Comparison of ENCODE assay signal across 9 mouse cellular contexts in the genomic region with DNA sequence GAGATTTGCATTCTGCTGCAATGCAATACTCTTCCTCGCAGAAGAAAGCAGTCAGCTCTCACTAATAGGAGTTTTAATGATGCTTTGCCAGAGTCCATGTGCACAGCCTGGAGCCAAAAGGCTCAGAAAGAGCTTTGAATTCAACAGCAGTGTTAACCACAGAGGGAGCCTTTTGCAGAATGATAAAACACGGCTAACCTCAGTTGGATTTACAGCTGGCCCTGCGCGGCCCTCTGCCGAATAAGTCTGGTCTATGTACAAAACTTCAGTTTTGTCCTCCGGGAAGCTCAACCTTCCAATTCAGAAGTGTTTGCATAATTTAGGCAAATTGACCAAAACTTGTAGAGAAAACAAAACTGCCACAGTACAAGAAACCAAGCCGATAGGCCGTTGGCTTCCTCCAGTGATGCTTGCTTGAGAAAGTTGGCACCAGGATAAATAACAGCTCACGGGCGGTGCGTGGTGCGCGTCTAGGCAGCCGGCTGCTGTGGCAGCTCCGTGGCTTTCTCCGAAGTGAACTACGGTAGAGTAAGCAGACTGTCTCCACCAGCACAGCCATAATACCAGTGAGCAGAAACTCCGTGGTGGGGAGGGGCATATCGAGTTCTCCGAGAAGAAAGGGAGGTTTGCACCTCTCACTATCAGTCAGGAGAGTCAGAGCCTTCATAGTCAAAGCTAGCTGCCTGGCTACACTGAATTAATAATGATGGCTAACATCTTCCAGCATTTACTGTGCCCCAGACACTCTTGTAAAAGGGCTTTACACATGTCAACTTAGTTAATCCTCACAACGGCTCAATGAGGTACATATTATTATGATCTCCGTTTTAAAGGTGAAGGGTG. TPM values are rescaled to one million over a fixed set of nuclear protein-coding genes. Genes with fewer than 3 reads are reported as not detected.
DNase-seq lines count a peak whose midpoint lies in the region; ATAC-seq and TF ChIP-seq lines count a peak whose summit lies in the region.
"Had no signal": no experiment of that assay in that cellular context is flagged by ENCODE, and none has a peak within 500 bp of the region (broad histone marks: within the 10 kb centered on the region; RNA-seq: fewer than 3 reads in every experiment).

No protein-coding gene starts in this region.

- TF ChIP-seq RAD21 in CH12.LX (IDR thresholded peaks at IDR 0.05; ENCODE audit: low read depth, low read length): no peak

- DNase-seq in adrenal gland, postnatal 14 days: peak; percentile 48
- DNase-seq in adrenal gland, adult 18-20 months (ENCODE audit: low spot score in 2 of 2): no peak
- DNase-seq in CH12.LX (ENCODE audit: extremely low read depth): no peak
- DNase-seq in lung, postnatal 10 days: peak; percentile 20
- DNase-seq in right cerebral cortex, postnatal 4 days: peak; percentile 44
- DNase-seq in thymus, adult 18-20 months: no peak

- peaks cover 4 to 20% of the 10 kb centered on the region in 2 experiments for H3K4me1 ChIP-seq in CH12.LX (ENCODE audit: control insufficient read depth in 1 of 2, insufficient read depth in 2 of 2)
- H3K4me1 ChIP-seq in forebrain, embryonic 13.5 days: peaks cover 49% of the 10 kb centered on the region
- peaks cover 25% of the 10 kb centered on the region for H3K4me1 ChIP-seq in intestine, embryonic 16.5 days (ENCODE audit: control insufficient read depth, insufficient read depth, low read length)

- ATAC-seq in forebrain, embryonic 13.5 days: peak; percentile 71
- ATAC-seq in intestine, embryonic 16.5 days: no peak

- H3K27ac ChIP-seq in CH12.LX (ENCODE audit: insufficient read depth, low read depth): peak overlapping the region; percentile 57
- H3K27ac ChIP-seq in forebrain, embryonic 13.5 days: peak overlapping the region; percentile 95
- 0 out of 2 replicates have a peak overlapping the region, but pooled peaks have one; percentile 33 for H3K27ac ChIP-seq in intestine, embryonic 16.5 days (ENCODE audit: low read length)

- no peaks in the 10 kb centered on the region for H3K36me3 ChIP-seq in CH12.LX (replicated peaks in 1 of 2; ENCODE audit: control insufficient read depth in 1 of 2, insufficient read depth in 1 of 2, low read length in 1 of 2)
- no peaks in the 10 kb centered on the region for H3K36me3 ChIP-seq in forebrain, embryonic 13.5 days (ENCODE audit: poor library complexity, severe bottlenecking)
- H3K36me3 ChIP-seq in intestine, embryonic 16.5 days (ENCODE audit: control insufficient read depth, insufficient read depth, low read length): no peaks in the 10 kb centered on the region

- no peaks in the 10 kb centered on the region for H3K79me2 ChIP-seq in CH12.LX (replicated peaks; ENCODE audit: control insufficient read depth, extremely low read depth, insufficient read depth, poor library complexity, severe bottlenecking)

- in situ Hi-C loops in CH12.LX (cut with MboI; ENCODE audit: low pct_ligation_motif_present, low pct_unique_long_range_greater_than_20kb, low sequenced_read_pairs): loop anchor here (10.0 to 25.0 kb wide), 5 partner anchors 145 to 818 kb away; no protein-coding TSS in a partner anchor

- H3K4me3 ChIP-seq in CH12.LX (replicated peaks in 1 of 3; ENCODE audit: low read depth in 2 of 3, low read length in 2 of 3, poor library complexity in 1 of 3): peak overlapping the region in 2 of 3 experiments; percentile 4 to 56
- peak overlapping the region; percentile 22 for H3K4me3 ChIP-seq in forebrain, embryonic 13.5 days
- H3K4me3 ChIP-seq in intestine, embryonic 16.5 days (ENCODE audit: low read length): peak overlapping the region; percentile 4; the same call in 1 of the 2 replicates
- H3K4me3 ChIP-seq: myocyte had no signal

- no peak for TF ChIP-seq EP300 in CH12.LX (IDR thresholded peaks at IDR 0.05; ENCODE audit: low read length)

- no peak for TF ChIP-seq CTCF in CH12.LX (conservative IDR thresholded peaks at IDR 0.05 in 1 of 2, IDR thresholded peaks at IDR 0.05 in 1 of 2; ENCODE audit: low read depth in 2 of 2, low read length in 2 of 2)

- H3K27me3 ChIP-seq in CH12.LX (replicated peaks): no peaks in the 10 kb centered on the region
- no peaks in the 10 kb centered on the region for H3K27me3 ChIP-seq in forebrain, embryonic 13.5 days
- H3K27me3 ChIP-seq in intestine, embryonic 16.5 days (replicated peaks; ENCODE audit: control insufficient read depth, insufficient read depth, low read length): no peaks in the 10 kb centered on the region

- TF ChIP-seq POLR2A in CH12.LX (IDR thresholded peaks at IDR 0.05; ENCODE audit: low read depth, low read length): 0 out of 2 replicates have a peak, but pooled peaks have one; percentile 22

- peak overlapping the region; percentile 96 for H3K4me2 ChIP-seq in CH12.LX (ENCODE audit: insufficient read depth, low read depth, poor library complexity, severe bottlenecking)
- peak overlapping the region; percentile 56 for H3K4me2 ChIP-seq in forebrain, embryonic 13.5 days
- peak overlapping the region; percentile 17 for H3K4me2 ChIP-seq in intestine, embryonic 16.5 days (ENCODE audit: low read depth, low read length)

- H3K9ac ChIP-seq in CH12.LX (ENCODE audit: insufficient read depth, low read depth): peak overlapping the region; percentile 52
- peak overlapping the region; percentile 41 for H3K9ac ChIP-seq in forebrain, embryonic 13.5 days
- peak overlapping the region; percentile 9; the same call in 1 of the 2 replicates for H3K9ac ChIP-seq in intestine, embryonic 16.5 days (ENCODE audit: low read depth, low read length)

- dilution Hi-C loops in CH12.LX (cut with MboI; ENCODE audit: extremely low pct_ligation_motif_present, extremely low pct_unique_long_range_greater_than_20kb, low sequenced_read_pairs): no loop called here

- 1% methylated on average over 22 of the region's 22 CpGs for WGBS in forebrain, embryonic 13.5 days
- 17% methylated on average over 22 of the region's 22 CpGs for WGBS in intestine, embryonic 16.5 days

- no peaks in the 10 kb centered on the region for H3K9me3 ChIP-seq in CH12.LX (replicated peaks; ENCODE audit: low read length)
- H3K9me3 ChIP-seq in forebrain, embryonic 13.5 days (replicated peaks): no peaks in the 10 kb centered on the region
- no peaks in the 10 kb centered on the region for H3K9me3 ChIP-seq in intestine, embryonic 16.5 days (ENCODE audit: control insufficient read depth, low read length)

TF ChIP-seq in CH12.LX, 34 proteins besides CTCF, POLR2A, EP300 and RAD21:
- TF ChIP-seq ZKSCAN1 (IDR thresholded peaks at IDR 0.05; ENCODE audit: borderline replicate concordance, low read depth, low read length) (no peak), IRF4 (IDR thresholded peaks at IDR 0.05; ENCODE audit: low read depth, low read length) (0 out of 2 replicates have a peak, but pooled peaks have one; percentile 12), TBP (conservative IDR thresholded peaks at IDR 0.05; ENCODE audit: low read depth, low read length) (0 out of 2 replicates have a peak, but pooled peaks have one; percentile 10)

RNA-seq across cellular contexts. Expression of a gene that starts 3.2 kb away (rescaled TPM):
- total RNA-seq in adrenal gland, postnatal 14 days (2021): 5.3 and 5.7 TPM in 2 replicates
- total RNA-seq in adrenal gland, adult 18-20 months (2021): 1 to 10 TPM in 1 of 2 experiments, under 1 TPM in 1; 0.80 to 1.1 TPM
- total RNA-seq in CH12.LX (2012; rRNA removed): 0.04 TPM in 2 replicates
- 0.07 and 0.11 TPM in 2 replicates for total RNA-seq in CH12.LX (2014; rRNA removed)
- 0.07 TPM in 1 of 2 replicates, not detected in the other for polyA plus RNA-seq in CH12.LX (2012; ENCODE audit: insufficient read length, low read depth)
- polyA plus RNA-seq in forebrain, embryonic 13.5 days (2015; fragmentation: Nextera tagmentation; extraction: Ambion mirVana): 22.8 and 25.1 TPM in 2 replicates
- 11.5 and 14.0 TPM in 2 replicates for polyA plus RNA-seq in intestine, embryonic 16.5 days (2015; fragmentation: Nextera tagmentation; extraction: Ambion mirVana)

Comparison
In these comparisons a context has a peak if more than half of its experiments do, and no peak if none do; other contexts are left out.
1. DNase-seq: peak in adrenal gland, postnatal 14 days (single experiment), lung, postnatal 10 days (single experiment) and right cerebral cortex, postnatal 4 days (single experiment); none in adrenal gland, adult 18-20 months (0 of 2), CH12.LX (single experiment) and thymus, adult 18-20 months (0 of 2).
2. H3K27ac ChIP-seq: peak in every context shown above with its lines; median percentile 95 in forebrain, embryonic 13.5 days; 57 in CH12.LX; 33 in intestine, embryonic 16.5 days.
3. H3K4me2 ChIP-seq: peak in every context shown above with its lines; median percentile 96 in CH12.LX; 56 in forebrain, embryonic 13.5 days; 17 in intestine, embryonic 16.5 days.
4. Peak in every context shown above with its lines, with median percentiles within 50 percentile points of each other: H3K4me3 ChIP-seq and H3K9ac ChIP-seq.